Mouse (Mus musculus): Measurements from ENCODE around the gene Rgs12. TPM values are rescaled to one million over a fixed set of nuclear protein-coding genes. Genes with fewer than 3 reads are reported as not detected.
A peak's percentile ranks its signal among the peaks of the same experiment; 100 is the strongest.

The Rgs12 gene
- polyA plus RNA-seq, 1 experiment, result 6.1 TPM

DNA sequence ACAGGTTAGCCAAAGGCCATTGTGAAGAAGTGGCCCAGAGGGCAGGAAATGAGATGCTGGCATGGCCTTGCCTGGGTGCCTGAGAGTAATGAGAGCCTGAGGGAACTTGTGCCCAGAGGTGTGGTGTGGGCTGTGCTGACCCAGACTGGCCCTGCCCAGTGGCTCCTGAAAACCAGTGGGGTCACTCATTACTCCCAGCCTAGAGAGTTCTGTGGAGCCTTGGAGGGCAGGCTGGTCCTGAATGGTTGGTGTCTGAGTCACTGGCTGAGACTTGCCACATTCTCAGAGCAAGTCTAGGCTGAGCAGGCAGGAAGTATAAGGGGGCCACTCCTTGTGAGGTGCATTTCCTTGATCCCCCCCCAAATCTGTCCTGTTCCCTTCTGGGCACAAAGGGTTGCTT is 88.2 kb downstream of the Rgs12 start:
- no peak for TF ChIP-seq POLR2A (IDR thresholded peaks at IDR 0.05; ENCODE audit: low read depth, low read length)
- no peaks in the 10 kb centered on the region for H3K36me3 ChIP-seq (ENCODE audit: control insufficient read depth, insufficient read depth, low read length)
- no peak overlapping the region for H3K4me3 ChIP-seq (ENCODE audit: low read depth, low read length)
- H3K27ac ChIP-seq (ENCODE audit: insufficient read depth, low read depth, low read length), result no peak overlapping the region
- H3K4me1 ChIP-seq (ENCODE audit: control insufficient read depth, insufficient read depth, insufficient read length, low read length), result peaks cover 27% of the 10 kb centered on the region
- H3K27me3 ChIP-seq (ENCODE audit: control insufficient read depth, insufficient read depth, low read length), result no peaks in the 10 kb centered on the region

DNA sequence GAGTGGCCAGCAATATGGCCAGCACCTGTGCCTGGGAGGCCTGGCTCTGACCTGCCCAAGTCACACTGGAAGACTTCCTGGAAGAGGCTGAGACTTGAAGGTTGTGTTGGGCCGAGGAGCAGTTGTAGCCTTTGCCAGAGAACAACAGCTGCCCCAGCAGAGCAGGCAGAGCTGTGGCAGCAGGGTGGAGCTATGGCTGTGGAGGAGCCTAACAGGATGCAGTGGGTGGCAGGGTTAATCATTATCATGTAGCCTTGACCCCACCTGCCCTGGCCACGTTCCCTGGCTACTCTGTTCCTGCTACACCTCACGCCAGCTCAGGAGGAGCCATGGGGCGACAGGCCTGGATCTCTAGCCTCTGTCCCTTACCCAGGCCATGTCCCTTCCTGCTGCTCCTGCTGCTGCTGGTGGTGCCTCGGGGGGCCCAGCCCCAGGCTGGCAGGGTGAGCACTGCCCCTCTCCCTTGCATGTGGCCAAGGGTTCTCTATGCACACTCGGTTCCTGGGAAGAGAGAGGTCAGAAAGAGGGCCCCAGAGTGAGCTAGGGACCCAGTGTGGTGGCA is 92.1 kb downstream of the Rgs12 start, which contains the start of gene Hgfac:
Gene Hgfac, plus strand, starts transcription at position 242 of the 562 bp plus-strand sequence.
- TF ChIP-seq POLR2A (IDR thresholded peaks at IDR 0.05; ENCODE audit: low read depth, low read length), result no peak
- no peak for TF ChIP-seq CTCF (IDR thresholded peaks at IDR 0.05; ENCODE audit: extremely low read depth, insufficient read length, insufficient replicate concordance, low read depth, low read length)
- Histone ChIP-seq H3K4me3 (ENCODE audit: low read depth, low read length) (peak within 1 kb of the TSS; percentile 26), H3K27ac (ENCODE audit: insufficient read depth, low read depth, low read length) (peak within 1 kb of the TSS; percentile 57), H3K4me1 (ENCODE audit: control insufficient read depth, insufficient read depth, insufficient read length, low read length) (peaks cover 26% of the 10 kb centered on the region), H3K27me3 (ENCODE audit: control insufficient read depth, insufficient read depth, low read length) (no peaks in the 10 kb centered on the region), H3K36me3 (ENCODE audit: control insufficient read depth, insufficient read depth, low read length) (no peaks in the 10 kb centered on the region)
- WGBS, result 16% methylated on average over 6 of the region's 6 CpGs

GRCm38 (mm10) chr5:35042431-35043109 is 93.3 kb downstream of the Rgs12 start:
- Histone ChIP-seq H3K27me3 (ENCODE audit: control insufficient read depth, insufficient read depth, low read length) (no peaks in the 10 kb centered on the region), H3K4me3 (ENCODE audit: low read depth, low read length) (peak overlapping the region; percentile 9; the same call in 1 of the 2 replicates), H3K27ac (ENCODE audit: insufficient read depth, low read depth, low read length) (no peak overlapping the region), H3K36me3 (ENCODE audit: control insufficient read depth, insufficient read depth, low read length) (no peaks in the 10 kb centered on the region), H3K4me1 (ENCODE audit: control insufficient read depth, insufficient read depth, insufficient read length, low read length) (peaks cover 26% of the 10 kb centered on the region)
- no peak for TF ChIP-seq POLR2A (IDR thresholded peaks at IDR 0.05; ENCODE audit: low read depth, low read length)
- 43% methylated on average over 10 of the region's 10 CpGs for WGBS

- Histone ChIP-seq H3K4me3 (ENCODE audit: low read depth, low read length) (no peak overlapping the region), H3K27me3 (ENCODE audit: control insufficient read depth, insufficient read depth, low read length) (no peaks in the 10 kb centered on the region), H3K27ac (ENCODE audit: insufficient read depth, low read depth, low read length) (no peak overlapping the region), H3K36me3 (ENCODE audit: control insufficient read depth, insufficient read depth, low read length) (no peaks in the 10 kb centered on the region), H3K4me1 (ENCODE audit: control insufficient read depth, insufficient read depth, insufficient read length, low read length) (peaks cover 26% of the 10 kb centered on the region)
- no peak for TF ChIP-seq POLR2A (IDR thresholded peaks at IDR 0.05; ENCODE audit: low read depth, low read length)
- TF ChIP-seq CTCF (IDR thresholded peaks at IDR 0.05; ENCODE audit: extremely low read depth, insufficient read length, insufficient replicate concordance, low read depth, low read length), result peak; percentile 74; the same call in 1 of the 2 replicates
- 0% methylated on average over 1 of the region's 1 CpGs for WGBS
Measured at GRCm38 (mm10) chr5:35043110-35043451, 93.8 kb downstream of the Rgs12 start.

DNA sequence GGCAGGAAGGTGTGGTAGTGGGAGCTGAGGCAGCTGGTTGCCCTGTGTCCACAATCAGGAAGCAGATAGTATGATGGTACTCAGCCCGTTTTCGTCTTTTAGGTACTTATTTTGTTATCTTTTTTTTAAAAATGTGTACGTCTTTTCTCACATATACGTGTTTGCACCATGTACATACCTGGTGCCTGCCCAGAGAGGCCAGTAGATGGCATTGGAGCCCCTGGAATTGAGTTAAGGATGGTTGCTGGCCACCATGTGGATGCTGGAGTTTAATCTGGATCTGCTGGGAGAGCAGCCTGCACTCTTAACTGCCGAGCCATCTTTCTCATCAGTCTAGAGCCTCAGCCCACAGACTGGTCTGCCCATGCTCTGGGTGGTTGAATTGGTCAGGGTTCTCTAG is 101.3 kb downstream of the Rgs12 start:
- Histone ChIP-seq H3K27ac (ENCODE audit: insufficient read depth, low read depth, low read length) (no peak overlapping the region), H3K27me3 (ENCODE audit: control insufficient read depth, insufficient read depth, low read length) (no peaks in the 10 kb centered on the region), H3K36me3 (ENCODE audit: control insufficient read depth, insufficient read depth, low read length) (no peaks in the 10 kb centered on the region), H3K4me3 (ENCODE audit: low read depth, low read length) (no peak overlapping the region), H3K4me1 (ENCODE audit: control insufficient read depth, insufficient read depth, insufficient read length, low read length) (peaks cover 14% of the 10 kb centered on the region)
- no peak for TF ChIP-seq POLR2A (IDR thresholded peaks at IDR 0.05; ENCODE audit: low read depth, low read length)
- TF ChIP-seq CTCF (IDR thresholded peaks at IDR 0.05; ENCODE audit: extremely low read depth, insufficient read length, insufficient replicate concordance, low read depth, low read length), result no peak
- 69% methylated on average over 5 of the region's 5 CpGs for WGBS

GRCm38 (mm10) chr5:35054628-35055027 is 105.4 kb downstream of the Rgs12 start:
- no peak for TF ChIP-seq POLR2A (IDR thresholded peaks at IDR 0.05; ENCODE audit: low read depth, low read length)
- no peak for TF ChIP-seq CTCF (IDR thresholded peaks at IDR 0.05; ENCODE audit: extremely low read depth, insufficient read length, insufficient replicate concordance, low read depth, low read length)
- no peak overlapping the region for H3K4me3 ChIP-seq (ENCODE audit: low read depth, low read length)
- H3K27ac ChIP-seq (ENCODE audit: insufficient read depth, low read depth, low read length), result no peak overlapping the region
- WGBS, result 81% methylated on average over 3 of the region's 3 CpGs
- H3K4me1 ChIP-seq (ENCODE audit: control insufficient read depth, insufficient read depth, insufficient read length, low read length), result peaks cover 15% of the 10 kb centered on the region
- H3K36me3 ChIP-seq (ENCODE audit: control insufficient read depth, insufficient read depth, low read length), result no peaks in the 10 kb centered on the region
- 0 out of 2 replicates have a peak, but pooled peaks cover 3% of the 10 kb centered on the region for H3K27me3 ChIP-seq (ENCODE audit: control insufficient read depth, insufficient read depth, low read length)

DNA sequence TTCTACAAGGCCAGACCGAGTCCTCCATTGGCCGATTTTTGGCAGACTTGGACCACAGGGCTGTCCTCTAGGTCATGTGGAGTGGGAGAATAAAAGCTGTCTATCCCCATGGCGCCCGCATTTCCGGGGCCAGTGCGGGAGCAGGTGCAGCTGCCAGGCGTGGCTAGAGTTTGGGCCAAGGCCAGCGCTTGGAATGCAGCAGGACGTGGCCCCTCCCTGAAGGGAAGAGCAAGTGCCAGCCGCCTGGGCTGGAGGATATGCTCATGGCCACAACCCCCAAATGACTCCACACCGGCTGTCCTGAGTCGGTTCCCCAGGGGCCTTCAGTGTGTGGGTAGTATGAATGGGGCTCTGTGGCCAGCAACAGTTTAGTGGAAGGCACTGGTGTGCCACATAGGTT is 105.8 kb downstream of the Rgs12 start:
- 15% methylated on average over 12 of the region's 12 CpGs for WGBS
- 0 out of 2 replicates have a peak, but pooled peaks cover 3% of the 10 kb centered on the region for H3K27me3 ChIP-seq (ENCODE audit: control insufficient read depth, insufficient read depth, low read length)
- no peak for TF ChIP-seq CTCF (IDR thresholded peaks at IDR 0.05; ENCODE audit: extremely low read depth, insufficient read length, insufficient replicate concordance, low read depth, low read length)
- TF ChIP-seq POLR2A (IDR thresholded peaks at IDR 0.05; ENCODE audit: low read depth, low read length), result no peak

More for the DNA sequence above, 105.8 kb downstream of the Rgs12 start:
- Histone ChIP-seq H3K4me3 (ENCODE audit: low read depth, low read length) (no peak overlapping the region), H3K4me1 (ENCODE audit: control insufficient read depth, insufficient read depth, insufficient read length, low read length) (peaks cover 15% of the 10 kb centered on the region), H3K27ac (ENCODE audit: insufficient read depth, low read depth, low read length) (no peak overlapping the region), H3K36me3 (ENCODE audit: control insufficient read depth, insufficient read depth, low read length) (no peaks in the 10 kb centered on the region)
